In genomic region chr4:57788709-57789108, GRCm38 (mm10) we compare ENCODE assay signal across 9 mouse cellular contexts.
A peak's percentile ranks its signal among the peaks of the same experiment; 100 is the strongest.
DNase-seq lines count a peak whose midpoint lies in the region; ATAC-seq and TF ChIP-seq lines count a peak whose summit lies in the region.
"Had no signal": no experiment of that assay in that cellular context is flagged by ENCODE, and none has a peak within 500 bp of the region (broad histone marks: within the 10 kb centered on the region; RNA-seq: fewer than 3 reads in every experiment).

No protein-coding gene starts in this region.

- no peak for TF ChIP-seq EP300 in heart, postnatal 0 days (IDR thresholded peaks at IDR 0.05; ENCODE audit: low read depth)

- TF ChIP-seq CTCF in E14TG2a.4 (conservative IDR thresholded peaks at IDR 0.05; ENCODE audit: low read length): peak; percentile 38
- TF ChIP-seq CTCF in heart, postnatal 0 days (IDR thresholded peaks at IDR 0.05; ENCODE audit: low read depth): peak; percentile 52

- no peak overlapping the region for H3K9ac ChIP-seq in heart, postnatal 0 days (replicated peaks; ENCODE audit: low read depth, low read length)
- H3K9ac ChIP-seq: midbrain, embryonic 15.5 days had no signal

- no peak overlapping the region for H3K4me3 ChIP-seq in E14TG2a.4 (replicated peaks; ENCODE audit: low read length)
- H3K4me3 ChIP-seq in heart, postnatal 0 days (ENCODE audit: low read depth, low read length): no peak overlapping the region
- H3K4me3 ChIP-seq: midbrain, embryonic 15.5 days had no signal

- ATAC-seq in heart, postnatal 0 days (ENCODE audit: insufficient read depth, low read depth): no peak
- ATAC-seq: midbrain, embryonic 15.5 days had no signal

- peaks cover 82% of the 10 kb centered on the region for H3K4me1 ChIP-seq in E14TG2a.4 (replicated peaks; ENCODE audit: low read depth, low read length)
- H3K4me1 ChIP-seq in heart, postnatal 0 days (ENCODE audit: control insufficient read depth, insufficient read depth): peaks cover 24% of the 10 kb centered on the region

- H3K27ac ChIP-seq in heart, postnatal 0 days (ENCODE audit: low read depth): 0 out of 2 replicates have a peak overlapping the region, but pooled peaks have one; percentile 20
- H3K27ac ChIP-seq: midbrain, embryonic 15.5 days had no signal

- DNase-seq in kidney, adult 9 months: peak; percentile 51
- no peak for DNase-seq in kidney, adult 11 months
- no peak for DNase-seq in heart, postnatal 0 days (ENCODE audit: low spot score)
- peak; percentile 49 to 53 for DNase-seq in spleen, postnatal 36 days (ENCODE audit: low spot score in 2 of 2)
- no peak for DNase-seq in yolk sac, embryonic 10.5 days (ENCODE audit: low spot score)
- no peak for DNase-seq in right cerebral cortex, postnatal 14 days
- DNase-seq in frontal cortex, postnatal 10 days (ENCODE audit: low spot score in 2 of 2): no peak

- WGBS in heart, postnatal 0 days: 53% methylated on average over 5 of the region's 5 CpGs

- no peak overlapping the region for H3K4me2 ChIP-seq in heart, postnatal 0 days (ENCODE audit: low read depth, low read length)
- H3K4me2 ChIP-seq: midbrain, embryonic 15.5 days had no signal

- 0 out of 2 replicates have a peak, but pooled peaks cover 5% of the 10 kb centered on the region for H3K9me3 ChIP-seq in E14TG2a.4 (ENCODE audit: low read length)
- no peaks in the 10 kb centered on the region for H3K9me3 ChIP-seq in heart, postnatal 0 days (replicated peaks; ENCODE audit: control insufficient read depth, low read length)
- H3K9me3 ChIP-seq: midbrain, embryonic 15.5 days had no signal

- peaks cover 3% of the 10 kb centered on the region; the same call in 1 of the 2 replicates for H3K36me3 ChIP-seq in E14TG2a.4 (ENCODE audit: insufficient read depth, low read length)
- H3K36me3 ChIP-seq in heart, postnatal 0 days (replicated peaks; ENCODE audit: control insufficient read depth, insufficient read depth, low read length): no peaks in the 10 kb centered on the region
- H3K36me3 ChIP-seq: midbrain, embryonic 15.5 days had no signal

- peaks cover 16% of the 10 kb centered on the region for H3K27me3 ChIP-seq in E14TG2a.4 (ENCODE audit: insufficient read depth, low read length)
- H3K27me3 ChIP-seq in heart, postnatal 0 days (ENCODE audit: control insufficient read depth, insufficient read depth, low read length): no peaks in the 10 kb centered on the region
- H3K27me3 ChIP-seq: midbrain, embryonic 15.5 days had no signal

Comparison
In these comparisons a context has a peak if more than half of its experiments do, and no peak if none do; other contexts are left out.
1. DNase-seq: peak in kidney, adult 9 months (single experiment) and spleen, postnatal 36 days (2 of 2); none in kidney, adult 11 months (single experiment), heart, postnatal 0 days (single experiment), yolk sac, embryonic 10.5 days (single experiment), right cerebral cortex, postnatal 14 days (single experiment) and frontal cortex, postnatal 10 days (0 of 2).